In genomic region chr11:49087830-49088616, GRCm38 (mm10) we compare ENCODE assay signal across 8 mouse cellular contexts. TPM values are rescaled to one million over a fixed set of nuclear protein-coding genes. Genes with fewer than 3 reads are reported as not detected.
DNase-seq lines count a peak whose midpoint lies in the region; ATAC-seq lines count a peak whose summit lies in the region.

No protein-coding gene starts in this region.

- H3K27me3 ChIP-seq in embryonic facial prominence, embryonic 14.5 days (replicated peaks; ENCODE audit: control insufficient read depth, insufficient read depth, low read length), result no peaks in the 10 kb centered on the region
- no peaks in the 10 kb centered on the region for H3K27me3 ChIP-seq in midbrain, embryonic 12.5 days

- H3K4me1 ChIP-seq in embryonic facial prominence, embryonic 14.5 days (ENCODE audit: control insufficient read depth, insufficient read depth, low read length), result peaks cover 9% of the 10 kb centered on the region; the same call in 1 of the 2 replicates
- H3K4me1 ChIP-seq in midbrain, embryonic 12.5 days, result 0 out of 2 replicates have a peak, but pooled peaks cover 4% of the 10 kb centered on the region

- H3K9me3 ChIP-seq in embryonic facial prominence, embryonic 14.5 days (ENCODE audit: control insufficient read depth, low read length), result no peaks in the 10 kb centered on the region
- H3K9me3 ChIP-seq in midbrain, embryonic 12.5 days, result no peaks in the 10 kb centered on the region

- H3K9ac ChIP-seq in embryonic facial prominence, embryonic 14.5 days (ENCODE audit: low read depth, low read length), result no peak overlapping the region
- H3K9ac ChIP-seq in midbrain, embryonic 12.5 days (replicated peaks), result no peak overlapping the region

- intact Hi-C loops in left cerebral cortex, postnatal 25 days (cut with DNase I), result no loop called here

- ATAC-seq in embryonic facial prominence, embryonic 14.5 days (ENCODE audit: low read depth), result peak; percentile 79
- ATAC-seq in midbrain, embryonic 12.5 days (ENCODE audit: low FRiP score, low read depth), result peak; percentile 52

- peak; percentile 48 for DNase-seq in ovary, postnatal 36 days (ENCODE audit: low spot score)
- no peak for DNase-seq in ovary, postnatal 10 days (ENCODE audit: low spot score)
- DNase-seq in embryonic facial prominence, embryonic 14.5 days (ENCODE audit: low spot score), result peak; percentile 56
- DNase-seq in kidney, postnatal 4 days, result peak; percentile 51 to 71
- DNase-seq in thymus, postnatal 10 days (ENCODE audit: low spot score in 2 of 2), result peak; percentile 66
- DNase-seq in cerebellum, postnatal 4 days (ENCODE audit: low spot score in 2 of 2), result no peak
- DNase-seq in left cerebral cortex, postnatal 25 days (ENCODE audit: low spot score in 2 of 2), result no peak

- no peak overlapping the region for H3K27ac ChIP-seq in embryonic facial prominence, embryonic 14.5 days (replicated peaks; ENCODE audit: low read depth, low read length)
- no peak overlapping the region for H3K27ac ChIP-seq in midbrain, embryonic 12.5 days (replicated peaks)

- 45% methylated on average over 18 of the region's 22 CpGs for WGBS in embryonic facial prominence, embryonic 14.5 days
- 37% methylated on average over 22 of the region's 22 CpGs for WGBS in midbrain, embryonic 12.5 days

- H3K36me3 ChIP-seq in embryonic facial prominence, embryonic 14.5 days (ENCODE audit: control insufficient read depth, insufficient read depth, low read length), result no peaks in the 10 kb centered on the region
- no peaks in the 10 kb centered on the region for H3K36me3 ChIP-seq in midbrain, embryonic 12.5 days

- H3K4me2 ChIP-seq in embryonic facial prominence, embryonic 14.5 days (ENCODE audit: low read depth, low read length), result peak overlapping the region; percentile 45
- peak overlapping the region; percentile 26; the same call in 1 of the 2 replicates for H3K4me2 ChIP-seq in midbrain, embryonic 12.5 days (replicated peaks)

- H3K4me3 ChIP-seq in embryonic facial prominence, embryonic 14.5 days (ENCODE audit: low read depth, low read length), result peak overlapping the region; percentile 15; the same call in 1 of the 2 replicates
- H3K4me3 ChIP-seq in midbrain, embryonic 12.5 days, result no peak overlapping the region

RNA-seq across cellular contexts. Expression of gene Ifi47, which starts 11.6 kb away (rescaled TPM):
- polyA plus RNA-seq in embryonic facial prominence, embryonic 14.5 days (2014; fragmentation: Nextera tagmentation; extraction: Ambion mirVana), result 1.8 and 2.4 TPM in 2 replicates
- polyA plus RNA-seq in midbrain, embryonic 12.5 days (2016; fragmentation: Nextera tagmentation; extraction: Ambion mirVana), result 0.26 and 0.27 TPM in 2 replicates
- under 1 TPM; 0.34 to 0.78 TPM for total RNA-seq in left cerebral cortex, postnatal 25 days (2021)

RNA-seq across cellular contexts. Expression of gene Tgtp2, which starts 24.0 kb away (rescaled TPM):
- polyA plus RNA-seq in embryonic facial prominence, embryonic 14.5 days (2014; fragmentation: Nextera tagmentation; extraction: Ambion mirVana), result 0.11 and 0.28 TPM in 2 replicates
- 0.06 TPM in 1 of 2 replicates, not detected in the other for polyA plus RNA-seq in midbrain, embryonic 12.5 days (2016; fragmentation: Nextera tagmentation; extraction: Ambion mirVana)
- total RNA-seq in left cerebral cortex, postnatal 25 days (2021), result under 1 TPM in 1 of 2 experiments, not detected in 1; 0.21 TPM

RNA-seq across cellular contexts. Expression of gene Olfr1396, which starts 26.7 kb away (rescaled TPM):
- 0.08 and 0.46 TPM in 2 replicates for polyA plus RNA-seq in embryonic facial prominence, embryonic 14.5 days (2014; fragmentation: Nextera tagmentation; extraction: Ambion mirVana)
- polyA plus RNA-seq in midbrain, embryonic 12.5 days (2016; fragmentation: Nextera tagmentation; extraction: Ambion mirVana), result not detected in 2 replicates
- not detected for total RNA-seq in left cerebral cortex, postnatal 25 days (2021)

RNA-seq across cellular contexts. Expression of gene 9930111J21Rik2, which starts 37.0 kb away (rescaled TPM):
- 0.59 and 0.81 TPM in 2 replicates for polyA plus RNA-seq in embryonic facial prominence, embryonic 14.5 days (2014; fragmentation: Nextera tagmentation; extraction: Ambion mirVana)
- 0.30 and 0.51 TPM in 2 replicates for polyA plus RNA-seq in midbrain, embryonic 12.5 days (2016; fragmentation: Nextera tagmentation; extraction: Ambion mirVana)
- total RNA-seq in left cerebral cortex, postnatal 25 days (2021), result 1 to 10 TPM in 1 of 2 experiments, under 1 TPM in 1; 0.89 to 1.4 TPM

RNA-seq across cellular contexts. Expression of gene Olfr1395, which starts 54.1 kb away (rescaled TPM):
- polyA plus RNA-seq in embryonic facial prominence, embryonic 14.5 days (2014; fragmentation: Nextera tagmentation; extraction: Ambion mirVana), result 0.10 and 0.35 TPM in 2 replicates
- polyA plus RNA-seq in midbrain, embryonic 12.5 days (2016; fragmentation: Nextera tagmentation; extraction: Ambion mirVana), result not detected in 2 replicates
- not detected for total RNA-seq in left cerebral cortex, postnatal 25 days (2021)

Comparison
In these comparisons a context has a peak if more than half of its experiments do, and no peak if none do; other contexts are left out.
1. DNase-seq: peak in ovary, postnatal 36 days (single experiment), embryonic facial prominence, embryonic 14.5 days (single experiment), kidney, postnatal 4 days (2 of 2) and thymus, postnatal 10 days (2 of 2); none in ovary, postnatal 10 days (single experiment), cerebellum, postnatal 4 days (0 of 2) and left cerebral cortex, postnatal 25 days (0 of 2).